Mouse (Mus musculus) A20 (cell line): Measurements from ENCODE around the gene Gm20911.
"Not testable (repeated sequence)": the region's sequence is repeated elsewhere in the genome, so short reads cannot be mapped to it uniquely, and the experiment has no call there.

Experiments used
- DNase-seq: peaks from one replicate; pipeline ENCODE4 v3.0.0-alpha.2; 2011; ENCODE audit warnings: low read depth, low spot score

The Gm20911 gene

GRCm38 (mm10) chrY:81457707-81458106, at the start of gene Gm20911:
Gene Gm20911 (plus strand): TSS chrY:81458007.
- DNase-seq, result not testable (repeated sequence)
